Mouse (Mus musculus): ENCODE results near the gene Tcf3.
A peak's percentile ranks its signal among the peaks of the same experiment; 100 is the strongest.

Tcf3 gene

DNA sequence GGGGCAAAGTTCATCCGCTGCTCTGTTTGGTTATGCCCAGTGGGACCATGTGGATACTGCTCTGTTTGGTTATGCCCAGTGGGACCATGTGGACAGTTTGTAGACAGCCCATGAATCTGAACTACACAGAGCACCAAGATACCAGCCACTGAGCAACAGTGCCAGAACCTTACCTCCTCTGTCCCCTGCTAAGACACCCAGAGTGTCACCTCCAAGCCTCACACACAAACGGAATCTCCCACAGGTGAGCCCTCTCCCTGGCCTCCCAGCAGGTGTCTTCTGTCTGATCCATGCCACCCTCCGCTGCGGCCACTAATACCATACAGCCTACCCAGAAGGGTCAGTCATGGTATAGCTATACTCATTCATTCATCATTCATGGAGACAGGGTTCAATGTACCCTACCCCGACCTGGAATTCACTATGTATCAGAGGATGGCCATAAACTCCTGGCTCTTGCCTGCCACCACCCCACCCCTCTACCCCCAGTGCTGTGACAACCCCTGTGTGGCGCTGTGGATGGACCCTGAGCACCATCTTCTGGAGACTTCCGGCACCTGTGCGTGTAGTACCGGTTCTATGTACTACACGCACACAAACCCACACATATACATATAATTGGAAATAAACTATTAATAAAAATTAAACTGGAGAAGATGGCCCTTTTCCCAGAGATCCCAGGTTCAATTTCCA lies 27.8 kb downstream of the Tcf3 start:
- no peak for DNase-seq

DNA sequence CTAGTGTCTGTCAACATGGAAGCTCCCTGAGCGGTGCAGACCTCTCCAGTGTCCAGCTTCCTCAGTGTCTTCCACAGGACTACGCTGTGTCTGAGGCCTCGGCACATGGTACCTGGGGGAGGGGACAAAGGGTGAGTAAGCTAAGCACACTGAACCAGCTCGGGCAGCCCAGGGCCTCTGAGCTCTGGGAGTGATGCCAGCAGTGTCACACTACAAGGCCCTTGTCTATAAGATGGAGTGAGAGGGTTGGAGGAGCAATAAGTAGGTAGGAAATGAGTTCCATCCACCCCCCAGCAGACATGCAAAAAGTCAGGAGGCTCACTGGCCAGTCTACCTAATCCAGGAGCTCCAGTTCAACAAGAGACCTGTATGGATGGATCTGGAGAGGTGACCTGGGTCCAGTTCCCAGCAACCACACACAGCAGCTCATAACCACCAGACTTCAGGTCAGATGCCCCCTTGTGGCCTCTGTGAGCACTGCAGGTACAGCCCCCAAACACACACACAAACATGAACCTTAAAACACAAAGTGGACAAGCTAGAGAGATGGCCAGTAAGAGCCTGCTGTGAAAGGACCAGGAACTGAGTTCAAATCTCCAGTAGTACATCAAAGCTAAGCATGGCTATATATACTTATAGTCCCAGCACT lies 30.3 kb downstream of the Tcf3 start:
- DNase-seq = peak; percentile 57

DNA sequence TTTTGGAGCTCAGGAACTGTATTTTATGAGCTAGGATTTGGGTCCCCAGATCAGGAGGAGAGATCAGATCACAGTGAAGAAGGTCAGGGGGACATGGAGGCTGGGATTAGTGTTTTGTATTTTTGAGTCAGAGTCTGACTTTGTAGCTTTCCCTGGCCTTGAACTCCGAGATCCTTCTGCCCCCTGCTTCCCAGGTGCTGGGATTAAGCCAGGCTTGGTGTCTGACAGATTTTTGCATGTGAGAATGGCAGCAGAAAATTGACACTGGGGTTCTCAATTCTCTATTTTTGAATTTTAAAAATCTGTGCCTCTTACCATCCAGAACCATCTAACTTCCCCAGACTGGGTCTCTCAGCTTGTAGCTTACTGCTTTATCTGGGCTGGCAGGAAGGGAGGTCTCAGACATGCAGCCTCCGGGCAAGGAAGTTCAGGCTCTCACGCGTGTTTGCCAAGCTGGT lies 32.7 kb downstream of the Tcf3 start:
- DNase-seq = no peak

DNA sequence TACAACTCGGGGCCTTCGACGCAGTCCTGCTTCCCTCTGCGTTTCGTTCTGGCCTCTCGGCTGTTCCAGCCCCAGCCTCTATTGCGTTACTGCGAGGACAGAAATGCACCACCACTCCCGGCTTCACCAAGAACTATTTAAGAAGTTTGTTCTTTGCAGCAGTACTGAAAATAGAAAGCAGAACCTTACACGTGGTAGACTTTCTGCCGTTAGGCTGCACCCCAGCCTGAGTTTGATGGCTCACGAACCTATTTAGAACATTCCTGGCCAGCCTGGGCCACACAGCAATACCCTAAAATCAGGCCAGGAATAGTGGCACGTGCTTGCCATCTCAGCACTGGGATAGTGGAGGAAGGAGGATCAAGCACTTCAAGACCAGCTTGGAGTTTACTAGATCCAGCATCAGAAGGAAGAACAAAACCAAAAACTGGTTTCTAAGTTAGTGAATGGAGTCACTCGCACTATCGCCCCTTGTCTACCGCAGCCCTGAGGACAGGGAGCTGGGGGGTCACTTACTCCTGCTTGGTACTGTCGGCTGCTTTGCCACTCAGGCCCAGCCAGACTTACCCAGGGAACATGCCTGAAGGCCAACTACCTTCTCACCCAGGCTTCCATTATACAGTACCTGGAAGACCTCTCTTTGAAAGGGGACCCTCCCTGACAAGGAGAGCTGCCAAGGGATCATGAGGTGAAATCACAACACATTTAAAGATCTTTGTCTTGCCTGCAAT lies 33.3 kb downstream of the Tcf3 start:
- DNase-seq = no peak

DNA sequence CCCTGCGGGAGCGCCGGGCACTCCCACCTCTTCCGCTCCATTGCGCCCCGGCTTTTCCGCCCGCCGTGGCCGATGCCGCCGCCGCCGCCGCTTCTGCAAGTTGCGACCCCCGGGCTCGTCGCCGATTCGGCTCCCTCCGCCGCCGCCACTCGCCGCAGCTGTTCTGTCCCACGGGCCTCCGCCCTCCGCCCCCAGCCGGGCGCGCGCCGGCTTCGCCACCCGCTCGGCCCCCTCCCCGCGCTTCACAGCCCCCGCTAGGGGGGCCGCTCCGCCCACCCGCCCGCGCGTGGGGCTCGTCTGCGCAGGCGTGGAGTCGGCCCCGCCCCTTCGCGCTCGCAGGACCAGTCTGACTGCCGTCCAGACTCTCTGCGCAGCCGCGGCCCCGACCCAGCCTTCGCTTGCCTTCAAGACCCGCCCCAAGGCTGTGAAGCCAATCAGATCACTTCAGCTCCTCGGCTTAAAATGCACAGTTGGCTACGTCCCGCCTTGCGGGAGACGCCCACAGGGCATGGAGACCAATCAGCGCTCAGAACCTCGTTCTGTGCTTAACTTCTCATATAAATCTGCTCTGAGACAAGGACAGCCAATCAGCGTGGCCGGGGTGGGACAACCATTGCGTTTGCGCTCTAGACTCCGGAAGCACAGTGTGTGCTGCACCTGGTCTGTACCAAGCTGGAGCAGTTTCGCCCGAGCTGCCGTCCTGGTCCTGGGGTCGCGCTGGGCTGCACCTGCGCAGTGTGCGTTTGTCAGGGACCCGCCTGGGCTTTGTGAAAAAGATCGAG lies 34.1 kb downstream of the Tcf3 start, which contains the start of gene Mbd3:
Mbd3 (minus strand) TSS at position 360 of the 782 bp plus-strand sequence.
- peak; percentile 100 for DNase-seq

DNA sequence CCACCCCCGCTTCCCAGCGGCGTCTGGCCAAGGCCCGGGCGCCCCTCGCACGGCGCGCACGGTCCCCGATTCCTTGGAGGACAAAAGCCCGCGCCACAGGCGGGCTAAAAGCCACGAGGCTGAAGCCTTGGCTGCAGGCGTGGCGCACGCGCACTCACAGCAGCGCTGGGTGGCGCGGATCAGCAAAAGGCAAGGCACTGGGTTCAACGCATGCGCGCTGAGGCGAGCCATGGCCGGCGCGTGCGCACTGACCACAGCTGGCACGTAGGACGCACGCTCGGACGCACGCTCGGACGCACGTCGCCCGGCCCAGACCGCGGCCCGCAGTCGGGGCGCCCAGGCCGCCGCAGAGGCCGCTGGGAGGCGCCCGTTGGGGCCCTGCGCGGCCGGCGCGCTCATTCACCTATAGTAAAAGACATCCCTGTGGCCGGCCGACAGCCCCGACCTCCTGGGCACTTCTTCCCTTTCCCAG lies 34.7 kb downstream of the Tcf3 start:
- DNase-seq = peak; percentile 98

DNA sequence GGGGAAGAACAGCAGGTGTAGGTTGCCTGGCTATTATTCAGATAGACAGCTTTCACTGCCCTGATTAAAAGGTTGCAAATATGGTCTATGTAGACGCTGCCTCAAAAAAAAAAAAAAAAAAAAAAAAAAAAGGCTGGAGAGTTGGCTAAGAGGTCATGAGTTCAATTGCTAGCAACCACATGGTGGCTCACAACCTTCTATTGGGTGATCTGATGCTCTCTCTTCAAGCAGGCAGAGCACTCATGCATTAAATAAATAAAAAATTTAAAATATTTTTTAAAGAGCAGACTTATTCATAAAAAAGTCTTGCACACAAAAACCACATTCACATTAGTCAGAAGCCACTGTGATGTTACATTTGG lies 35.3 kb downstream of the Tcf3 start:
- DNase-seq = no peak

DNA sequence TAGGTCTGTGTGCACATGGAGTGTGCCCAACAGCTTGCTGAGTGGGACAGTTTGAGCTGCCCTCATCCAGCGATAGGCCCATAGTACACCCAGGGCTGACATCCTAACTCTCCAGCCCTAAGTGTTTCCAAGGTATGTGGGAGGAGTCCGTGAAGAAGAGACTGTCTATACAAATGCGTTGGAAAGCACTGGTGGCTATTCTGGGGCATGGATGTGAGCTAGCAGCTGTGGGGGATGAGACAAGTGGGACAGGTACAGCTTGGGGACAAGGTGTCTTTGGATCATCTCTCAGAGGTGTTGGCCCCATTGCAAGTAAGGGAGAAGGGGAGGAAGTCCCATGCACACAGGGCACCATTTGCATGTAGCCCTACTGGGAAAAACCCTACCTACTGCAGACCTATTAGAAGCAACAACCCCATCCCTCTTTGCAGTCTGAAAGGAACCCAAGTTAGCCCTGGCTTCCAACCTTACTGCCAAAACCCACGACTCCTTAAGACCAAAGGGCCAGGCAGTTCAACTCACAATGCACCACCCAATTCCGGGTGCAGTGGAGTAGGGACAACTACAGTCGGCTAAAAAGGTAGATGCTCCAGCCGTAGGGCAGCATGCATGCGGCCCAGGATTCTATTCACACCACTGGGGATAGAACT lies 35.8 kb downstream of the Tcf3 start:
- DNase-seq = no peak

DNA sequence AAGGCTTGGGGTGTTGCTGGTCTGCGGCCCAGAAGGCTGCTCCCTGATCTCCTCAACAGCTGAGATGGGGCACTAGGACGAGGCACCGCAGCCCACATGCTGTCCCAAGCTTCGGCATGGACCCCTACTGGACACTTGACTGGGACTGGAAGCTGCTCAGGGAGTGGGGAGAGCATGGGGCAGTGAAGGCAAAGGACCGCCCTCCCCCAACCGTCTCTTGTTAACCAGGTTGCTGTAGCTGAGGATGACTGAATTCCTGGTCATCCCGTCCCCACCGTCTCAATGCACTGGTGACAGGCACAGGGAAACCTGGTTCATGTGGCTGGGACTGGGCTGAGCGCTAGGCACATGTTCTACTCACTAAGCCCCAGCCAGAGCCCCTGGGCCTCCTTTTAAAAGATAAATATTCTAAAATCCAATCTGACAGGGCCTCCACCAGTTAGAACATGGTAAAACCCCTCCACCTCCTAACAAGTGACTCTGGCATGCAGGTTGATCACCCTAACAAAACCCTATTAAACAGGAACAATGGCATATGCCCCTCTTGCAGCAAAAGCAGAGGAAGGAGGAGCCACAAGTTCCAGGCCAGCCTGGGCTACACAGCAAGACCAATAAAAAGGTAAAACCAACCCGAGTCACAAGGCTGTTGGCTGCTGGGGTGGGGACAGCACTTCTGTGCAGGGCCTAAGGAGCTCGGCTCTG lies 36.5 kb downstream of the Tcf3 start:
- DNase-seq = no peak

DNA sequence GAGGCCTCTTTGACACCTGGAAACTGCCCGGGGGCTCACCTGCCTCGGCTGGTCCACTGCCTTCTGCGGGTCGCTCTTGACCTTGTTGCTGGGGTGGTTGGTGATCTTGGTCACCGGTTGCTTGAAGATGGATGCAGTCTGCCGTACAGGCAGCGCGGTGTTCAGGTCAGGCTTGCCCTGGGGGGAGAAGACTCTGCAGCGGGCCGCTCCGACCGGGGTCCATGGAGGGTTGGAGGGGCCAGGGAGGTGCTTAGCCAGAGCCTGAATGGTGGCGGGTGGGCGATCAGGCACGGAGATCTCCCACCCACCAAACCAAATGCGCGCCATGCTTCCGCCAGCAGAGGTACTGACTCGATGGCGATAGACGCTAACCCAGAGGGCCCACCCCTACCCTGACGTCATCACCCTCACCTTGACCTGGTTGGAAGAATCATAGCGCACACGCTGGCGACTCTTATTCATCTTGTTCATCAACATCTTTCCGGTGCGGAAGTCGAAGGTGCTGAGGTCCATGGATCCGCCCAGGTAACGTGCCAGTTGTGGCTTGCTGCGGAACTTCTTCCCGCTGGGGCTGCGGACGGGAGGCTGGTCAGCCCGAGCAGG lies 38.3 kb downstream of the Tcf3 start:
- DNase-seq = no peak

DNA sequence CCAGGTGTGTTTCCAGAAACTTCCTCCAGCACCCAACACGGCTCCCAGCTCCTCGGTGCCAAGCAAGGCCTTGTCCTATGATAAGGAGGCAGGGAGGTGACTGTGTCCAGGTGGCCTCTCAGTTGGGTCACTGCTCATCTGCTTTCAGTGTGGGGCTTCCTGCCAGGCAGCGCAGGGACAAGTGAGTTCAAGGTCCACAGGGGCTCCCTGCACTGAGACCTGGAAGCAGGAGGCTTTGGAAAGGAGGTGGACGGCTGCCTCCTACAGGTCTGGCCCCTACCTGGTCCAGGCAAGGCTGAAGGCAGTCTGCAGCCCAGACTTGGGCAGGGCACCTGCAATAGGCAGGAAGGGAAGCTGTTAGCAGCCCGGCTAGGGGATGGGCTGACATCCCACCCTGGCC lies 40.8 kb downstream of the Tcf3 start:
- peak; percentile 75 for DNase-seq

DNA sequence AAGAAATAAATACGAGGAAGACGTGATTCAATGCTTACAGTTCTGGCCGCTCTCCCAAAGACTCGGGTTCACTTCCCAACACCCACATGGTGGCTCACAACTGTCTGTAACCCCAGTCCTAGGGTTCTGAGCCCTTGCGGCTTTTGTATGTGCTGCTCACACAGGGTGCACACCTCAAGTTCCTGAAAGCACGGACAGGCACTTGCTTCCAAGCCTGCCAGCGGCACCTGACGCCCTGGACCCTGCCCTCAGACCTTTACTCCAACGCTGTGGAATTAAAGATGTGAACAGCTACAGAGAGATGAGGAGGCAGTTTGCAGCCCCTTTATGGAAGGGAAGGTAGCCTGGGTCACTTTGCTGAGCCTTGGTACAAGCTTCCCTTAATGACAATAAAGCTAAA lies 42.8 kb downstream of the Tcf3 start:
- peak; percentile 68 for DNase-seq

DNA sequence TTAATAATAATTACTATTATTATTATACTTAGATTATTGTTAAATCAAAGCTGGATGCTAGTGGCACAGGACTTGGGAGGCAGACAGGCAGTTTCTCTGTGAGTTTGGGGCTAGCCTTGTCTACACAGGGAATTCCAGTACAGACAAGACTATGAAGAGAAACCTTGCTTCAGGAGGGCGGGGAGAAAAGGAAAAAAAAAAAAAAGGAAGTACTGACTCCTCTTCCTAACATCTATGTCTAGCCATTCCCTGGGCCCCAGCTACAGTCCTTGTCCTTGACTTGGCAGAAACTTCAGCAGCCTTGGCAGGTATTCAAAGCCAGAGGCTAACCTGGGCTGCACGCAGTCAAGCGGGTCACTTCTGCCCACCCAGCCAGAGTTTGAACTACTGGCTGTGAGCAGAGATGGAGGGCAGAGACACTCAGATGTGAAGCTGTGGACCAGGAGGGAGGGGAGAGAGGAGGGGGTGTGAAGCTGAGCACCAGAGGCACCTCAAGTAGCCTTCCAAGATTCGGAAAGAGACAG lies 44.2 kb downstream of the Tcf3 start:
- no peak for DNase-seq

DNA sequence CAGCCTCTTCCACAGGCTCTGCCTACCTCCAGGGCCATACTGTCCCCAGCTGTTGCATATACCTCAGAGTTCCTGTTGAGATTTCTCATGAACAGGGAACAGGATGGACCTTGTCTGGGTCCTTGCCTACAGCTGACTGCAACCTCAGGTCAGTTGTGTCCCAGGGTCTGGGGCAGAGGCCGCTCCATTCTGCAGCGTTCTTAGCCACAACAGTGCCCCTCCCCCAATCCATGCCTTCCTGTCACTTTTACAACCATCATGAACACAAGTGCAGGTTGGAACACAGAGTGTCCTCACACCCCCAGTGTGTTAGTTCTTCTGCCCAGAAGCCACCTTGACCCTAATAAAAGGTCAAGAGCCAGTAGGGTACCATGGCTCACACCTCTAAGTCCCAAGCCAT lies 44.7 kb downstream of the Tcf3 start:
- no peak for DNase-seq

DNA sequence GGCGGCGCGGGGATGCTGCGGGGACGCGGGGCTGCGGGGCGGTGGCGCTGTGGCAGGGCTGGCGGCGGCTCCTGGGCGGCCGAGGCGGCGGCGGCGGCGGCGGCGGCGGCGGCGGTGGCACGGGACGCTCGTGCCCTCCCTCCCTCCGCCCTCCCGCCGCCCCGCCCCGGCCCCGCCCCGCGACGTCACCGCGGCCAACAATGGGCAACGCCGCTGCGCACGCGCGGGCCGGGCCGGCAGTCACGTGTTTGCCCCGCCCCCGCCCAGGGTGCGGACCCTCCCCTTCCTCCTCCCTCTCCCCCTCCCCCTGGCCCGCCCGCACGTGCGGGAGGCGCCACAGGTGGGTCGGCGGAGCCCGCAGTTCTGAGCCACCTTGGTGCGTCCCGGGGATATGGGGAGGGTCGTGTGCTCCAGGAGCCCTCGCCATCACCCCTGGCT lies 45.9 kb downstream of the Tcf3 start, which contains the start of gene Mex3d:
Mex3d (minus strand) TSS at position 138 of the 438 bp plus-strand sequence.
- peak; percentile 83 for DNase-seq

DNA sequence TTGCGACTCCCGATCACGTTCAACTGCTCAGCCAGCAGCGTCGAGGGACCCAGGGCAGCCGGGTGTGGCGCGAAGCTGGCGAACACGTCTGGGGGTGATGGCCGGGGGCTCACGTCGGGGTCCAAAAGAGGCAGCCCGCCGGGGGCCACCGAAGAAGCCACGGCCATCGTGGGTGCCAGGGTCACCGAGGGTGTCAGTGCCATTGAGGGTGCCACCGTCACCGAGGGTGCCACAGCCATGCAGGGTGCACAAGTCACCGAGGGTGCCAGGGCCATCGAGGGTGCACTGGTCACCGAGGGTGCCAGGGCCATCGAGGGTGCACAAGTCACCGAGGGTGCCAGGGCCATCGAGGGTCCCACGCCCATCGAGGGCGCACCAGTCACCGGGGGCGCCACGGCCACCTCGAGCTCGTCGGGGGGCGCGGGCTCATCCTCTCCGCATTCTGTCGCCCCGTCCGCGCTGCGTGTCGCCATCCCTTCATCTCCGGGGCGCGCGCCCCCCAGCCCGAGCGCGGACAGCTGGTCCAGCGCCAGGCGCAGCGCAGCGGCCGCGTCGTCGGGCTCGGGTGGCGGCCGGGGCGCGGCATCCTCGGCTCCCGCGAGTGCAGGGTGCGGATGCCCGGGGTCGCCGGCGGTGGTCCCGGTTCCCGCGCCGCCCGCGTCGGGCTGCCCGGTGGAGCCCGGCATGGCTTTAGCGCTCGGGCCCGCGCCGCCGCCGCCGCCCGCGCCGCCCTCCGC lies 46.5 kb downstream of the Tcf3 start:
- no peak for DNase-seq

DNA sequence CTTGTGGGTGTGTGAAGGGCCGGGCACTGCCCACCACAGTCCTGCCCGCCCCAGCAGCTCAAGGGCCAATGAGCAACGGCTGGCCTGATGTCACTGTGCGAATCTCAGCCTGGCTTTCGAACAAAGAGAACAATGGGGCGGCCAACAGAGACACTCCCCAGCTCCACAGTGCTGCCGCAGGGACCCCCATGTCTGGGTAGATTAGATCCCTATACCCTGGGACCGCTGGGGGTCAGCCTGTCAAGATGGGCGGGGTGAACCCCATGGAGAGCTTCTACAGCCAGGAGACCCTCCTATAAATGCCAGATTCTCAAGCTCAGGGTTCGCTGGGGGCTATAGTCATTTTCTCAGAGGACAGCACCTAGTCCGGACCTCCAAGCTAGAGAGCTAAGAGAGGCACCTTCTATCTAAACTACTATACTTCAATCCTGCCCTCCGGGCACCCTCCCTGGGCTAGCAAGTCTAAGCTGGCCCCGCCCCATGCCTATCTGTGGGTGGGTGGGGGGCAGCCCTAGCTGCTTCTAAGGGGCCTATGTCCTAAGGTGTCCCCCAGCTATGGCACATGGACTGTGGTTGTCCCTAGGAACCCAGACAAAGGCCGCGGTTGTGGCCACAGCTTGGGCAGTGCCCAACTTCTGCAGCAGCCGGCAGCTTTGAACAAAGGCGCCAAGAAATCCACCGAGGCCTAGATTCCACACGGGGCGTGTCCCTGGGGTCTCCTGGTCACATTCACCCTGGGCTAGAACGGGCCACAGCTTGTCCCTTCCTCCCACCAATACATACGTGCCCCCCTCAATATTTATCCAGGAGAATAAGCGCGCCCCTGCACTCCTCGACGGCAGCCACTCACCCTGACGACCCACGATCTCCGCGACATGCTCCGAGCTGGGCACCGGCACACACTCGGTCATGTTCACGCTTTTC lies 47.4 kb downstream of the Tcf3 start:
- DNase-seq = no peak

DNA sequence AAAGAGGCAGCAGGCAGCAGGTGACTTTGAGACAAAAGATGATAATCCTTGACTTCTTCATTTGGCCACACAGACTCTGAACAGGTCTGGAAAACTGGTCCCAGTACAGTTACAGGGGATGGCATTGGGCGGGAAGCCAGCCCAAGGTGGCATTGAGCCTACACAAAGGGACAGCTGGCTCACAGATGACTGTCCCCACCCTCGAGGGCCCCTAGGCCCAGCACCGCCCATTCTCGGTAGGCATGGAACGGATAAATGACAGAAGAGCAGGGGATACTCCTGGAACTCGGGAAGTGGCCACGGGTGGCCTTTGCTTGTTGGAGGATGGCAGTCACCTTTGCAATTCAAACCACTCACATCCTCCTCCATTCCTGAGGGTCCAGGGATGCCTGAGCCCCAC lies 48.1 kb downstream of the Tcf3 start:
- DNase-seq = no peak

DNA sequence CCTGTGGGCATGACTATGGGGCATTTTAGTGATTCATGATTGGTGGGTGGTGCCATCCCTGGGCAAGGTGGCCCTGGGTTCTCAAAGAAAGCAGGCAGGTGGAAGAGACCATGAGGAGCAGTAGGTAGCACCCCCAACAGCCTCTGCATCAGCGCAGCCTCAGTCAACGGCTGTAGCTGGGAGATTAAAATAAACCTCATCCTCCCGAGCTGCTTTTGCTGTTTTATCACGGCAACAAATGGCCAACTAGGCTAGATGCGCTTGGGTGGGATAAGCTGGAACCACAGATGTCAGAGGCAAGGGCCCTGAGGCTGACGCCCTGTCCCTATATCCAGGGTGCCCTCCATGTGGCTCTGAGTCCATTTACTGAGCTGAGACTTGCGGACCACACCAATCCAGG lies 48.7 kb downstream of the Tcf3 start:
- DNase-seq = no peak
